Comparison of ENCODE assay signal across 22 mouse cellular contexts in the genomic region with DNA sequence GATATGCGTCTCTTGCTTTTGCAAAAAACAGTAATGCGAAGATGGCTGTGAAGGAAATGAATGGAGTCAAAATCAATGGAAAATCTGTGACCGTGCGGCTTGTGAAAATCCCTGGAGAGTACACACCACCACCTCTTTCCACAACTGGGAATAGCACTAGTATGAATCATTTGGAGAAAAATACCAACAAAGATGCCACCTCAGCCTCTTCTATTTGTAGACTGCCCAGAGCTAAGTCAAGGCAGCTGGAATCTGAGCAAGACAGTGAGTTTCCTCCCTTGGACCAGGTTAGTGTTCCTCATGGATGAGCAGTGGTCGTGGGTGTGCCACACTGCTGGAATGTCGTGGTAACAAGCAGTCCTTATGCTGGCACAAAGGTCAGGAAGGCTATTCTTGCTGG. TPM values are rescaled to one million over a fixed set of nuclear protein-coding genes. Genes with fewer than 3 reads are reported as not detected.
DNase-seq lines count a peak whose midpoint lies in the region; ATAC-seq and TF ChIP-seq lines count a peak whose summit lies in the region.
"Had no signal": no experiment of that assay in that cellular context is flagged by ENCODE, and none has a peak within 500 bp of the region (broad histone marks: within the 10 kb centered on the region; RNA-seq: fewer than 3 reads in every experiment).

No protein-coding gene starts in this region.

- TF ChIP-seq POLR2A in kidney, adult 2 months (IDR thresholded peaks at IDR 0.05; ENCODE audit: low read depth, low read length): no peak

- no peak overlapping the region for H3K4me3 ChIP-seq in kidney, adult 2 months (ENCODE audit: insufficient read depth, low read depth, low read length)
- H3K4me3 ChIP-seq: embryonic facial prominence, embryonic 10.5 days; embryonic facial prominence, embryonic 12.5 days; forebrain, embryonic 13.5 days; forebrain, embryonic 15.5 days had no signal

- no peak for DNase-seq in frontal cortex, postnatal 14 days (ENCODE audit: low spot score in 2 of 2)
- DNase-seq in 3134 (ENCODE audit: extremely low read depth, insufficient read length, low spot score): peak; percentile 58
- DNase-seq in Muller cell, postnatal 12 days (ENCODE audit: inconsistent ontology term): peak; percentile 20
- DNase-seq in kidney, adult 2 months: no peak
- DNase-seq in cerebellum, adult 18-20 months: no peak
- DNase-seq: adrenal gland, adult 2 months; adrenal gland, postnatal 14 days; adrenal gland, postnatal 36 days; B cell, adult 2 months; cerebellum, adult 11 months; cerebellum, adult 2 months; cerebellum, adult 9-10 months; cerebellum, postnatal 10 days; cerebellum, postnatal 25 days; forebrain, postnatal 0 days had no signal

- WGBS in kidney, adult 2 months: 69% methylated on average over 6 of the region's 6 CpGs

- no peaks in the 10 kb centered on the region for H3K4me1 ChIP-seq in kidney, adult 2 months (ENCODE audit: control insufficient read depth, insufficient read depth, low read length)
- H3K4me1 ChIP-seq: embryonic facial prominence, embryonic 10.5 days; embryonic facial prominence, embryonic 12.5 days; forebrain, embryonic 13.5 days; forebrain, embryonic 15.5 days had no signal

- H3K27ac ChIP-seq in kidney, adult 2 months (ENCODE audit: insufficient read depth, low read depth, low read length): no peak overlapping the region
- H3K27ac ChIP-seq: embryonic facial prominence, embryonic 10.5 days; embryonic facial prominence, embryonic 12.5 days; forebrain, embryonic 13.5 days; forebrain, embryonic 15.5 days had no signal

- no peak for TF ChIP-seq CTCF in kidney, adult 2 months (conservative IDR thresholded peaks at IDR 0.05; ENCODE audit: insufficient read depth, insufficient read length, low read depth, low read length)

- no peaks in the 10 kb centered on the region for H3K27me3 ChIP-seq in kidney, adult 2 months (replicated peaks; ENCODE audit: control insufficient read depth, insufficient read depth, low read length)
- H3K27me3 ChIP-seq: embryonic facial prominence, embryonic 12.5 days; forebrain, embryonic 13.5 days; forebrain, embryonic 15.5 days had no signal

- ATAC-seq in frontal cortex, adult (ENCODE audit: low TSS enrichment): peak; percentile 64; the same call in 1 of the 2 replicates
- ATAC-seq: CD4-positive, CD25-positive, alpha-beta regulatory T cell, adult 4 months; forebrain, embryonic 13.5 days; forebrain, embryonic 15.5 days; forebrain, postnatal 0 days had no signal

- H3K36me3 ChIP-seq in kidney, adult 2 months (ENCODE audit: control insufficient read depth, insufficient read depth, low read length): no peaks in the 10 kb centered on the region
- H3K36me3 ChIP-seq: embryonic facial prominence, embryonic 10.5 days; embryonic facial prominence, embryonic 12.5 days; forebrain, embryonic 15.5 days; G1E had no signal

RNA-seq across cellular contexts. Expression of a gene that starts 12.8 kb away (rescaled TPM):
- 1.9 and 2.6 TPM in 2 replicates for polyA plus RNA-seq in kidney, adult 2 months (2012; rRNA removed)

RNA-seq across cellular contexts. Expression of a gene that starts 21.9 kb away (rescaled TPM):
- 0.01 TPM in 1 of 2 replicates, not detected in the other for polyA plus RNA-seq in kidney, adult 2 months (2012; rRNA removed)
- polyA plus RNA-seq: adrenal gland, adult 2 months; G1E had no signal

Comparison
In these comparisons a context has a peak if more than half of its experiments do, and no peak if none do; other contexts are left out.
1. DNase-seq: peak in 3134 (single experiment) and Muller cell, postnatal 12 days (single experiment); none in frontal cortex, postnatal 14 days (0 of 2), kidney, adult 2 months (single experiment) and cerebellum, adult 18-20 months (0 of 2).